Mouse (Mus musculus) urinary bladder, postnatal 25 days (tissue): ENCODE measurements around the gene Dnaaf5.

Experiments
- DNase-seq: peaks from one replicate; pipeline ENCODE4 v3.0.0; 2022; ENCODE audit warnings: low spot score

Dnaaf5 gene

DNA sequence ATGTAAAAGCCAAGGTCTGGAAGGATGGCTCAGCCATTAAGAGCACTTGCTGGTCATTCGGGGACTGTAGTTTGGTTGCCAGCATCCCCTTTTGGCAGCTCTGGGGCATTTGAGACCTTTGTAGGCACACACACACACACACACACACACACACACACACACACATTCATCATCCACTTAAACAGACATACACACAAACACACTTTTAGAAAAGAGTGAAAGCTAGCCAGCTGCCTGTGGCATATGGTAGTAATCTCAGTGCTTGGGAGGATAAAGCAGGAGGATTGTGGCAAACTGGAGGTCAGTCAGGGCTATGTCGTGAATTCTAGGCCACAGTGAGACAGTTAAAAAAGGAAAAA, 49.6 kb downstream of the Dnaaf5 start:
- no peak for DNase-seq

GRCm38 (mm10) chr5:139199995-139200769, 50.2 kb downstream of the Dnaaf5 start, which contains the start of gene Sun1:
Sun1 (plus strand) TSS chr5:139200637.
- DNase-seq: peak; percentile 98

GRCm38 (mm10) chr5:139200770-139201569, 50.9 kb downstream of the Dnaaf5 start:
- no peak for DNase-seq

GRCm38 (mm10) chr5:139202127-139202526, 52.1 kb downstream of the Dnaaf5 start:
- no peak for DNase-seq

DNA sequence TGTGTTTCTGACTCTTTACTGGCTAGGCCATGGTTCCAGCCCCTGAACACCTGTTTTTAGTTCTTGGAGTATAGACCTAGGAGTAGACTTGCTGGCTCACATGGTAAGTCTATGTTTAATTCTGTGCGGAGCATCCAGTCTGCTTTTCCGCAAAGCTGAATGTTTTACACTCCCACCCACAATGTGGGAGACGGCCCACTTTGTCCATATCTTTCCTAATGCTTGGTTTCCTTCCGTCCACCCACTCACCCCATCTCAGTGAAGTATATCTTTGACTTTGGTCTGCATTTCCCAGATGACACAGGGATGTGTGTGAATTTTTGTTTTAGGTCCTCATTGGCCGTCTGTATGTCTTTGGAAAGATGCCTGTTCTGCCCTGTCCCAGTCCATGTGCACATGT, 53.3 kb downstream of the Dnaaf5 start:
- no peak for DNase-seq

GRCm38 (mm10) chr5:139206081-139206480, 56.1 kb downstream of the Dnaaf5 start:
- DNase-seq: no peak

DNA sequence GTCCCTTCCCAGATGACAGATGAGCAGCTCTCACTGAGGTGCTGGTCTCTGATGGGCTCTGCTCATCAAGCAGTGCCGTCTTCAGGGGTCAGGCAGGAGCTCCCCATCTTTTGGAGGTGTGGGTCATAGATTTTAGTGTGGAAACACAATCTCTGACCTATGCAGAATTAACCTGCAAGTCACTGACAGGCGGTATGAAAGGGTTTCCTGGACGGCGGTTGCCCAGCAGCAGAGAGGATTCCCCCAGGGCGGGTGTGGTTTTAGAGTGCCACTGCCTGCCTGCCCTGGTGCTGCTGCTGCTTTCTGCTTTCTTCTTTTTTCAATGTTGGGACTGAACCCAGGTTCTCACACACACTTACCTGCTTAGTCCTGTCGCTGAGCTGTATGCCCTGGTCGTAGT, 56.5 kb downstream of the Dnaaf5 start:
- DNase-seq: no peak

- no peak for DNase-seq
Measured at GRCm38 (mm10) chr5:139208183-139208582, 58.2 kb downstream of the Dnaaf5 start.

DNA sequence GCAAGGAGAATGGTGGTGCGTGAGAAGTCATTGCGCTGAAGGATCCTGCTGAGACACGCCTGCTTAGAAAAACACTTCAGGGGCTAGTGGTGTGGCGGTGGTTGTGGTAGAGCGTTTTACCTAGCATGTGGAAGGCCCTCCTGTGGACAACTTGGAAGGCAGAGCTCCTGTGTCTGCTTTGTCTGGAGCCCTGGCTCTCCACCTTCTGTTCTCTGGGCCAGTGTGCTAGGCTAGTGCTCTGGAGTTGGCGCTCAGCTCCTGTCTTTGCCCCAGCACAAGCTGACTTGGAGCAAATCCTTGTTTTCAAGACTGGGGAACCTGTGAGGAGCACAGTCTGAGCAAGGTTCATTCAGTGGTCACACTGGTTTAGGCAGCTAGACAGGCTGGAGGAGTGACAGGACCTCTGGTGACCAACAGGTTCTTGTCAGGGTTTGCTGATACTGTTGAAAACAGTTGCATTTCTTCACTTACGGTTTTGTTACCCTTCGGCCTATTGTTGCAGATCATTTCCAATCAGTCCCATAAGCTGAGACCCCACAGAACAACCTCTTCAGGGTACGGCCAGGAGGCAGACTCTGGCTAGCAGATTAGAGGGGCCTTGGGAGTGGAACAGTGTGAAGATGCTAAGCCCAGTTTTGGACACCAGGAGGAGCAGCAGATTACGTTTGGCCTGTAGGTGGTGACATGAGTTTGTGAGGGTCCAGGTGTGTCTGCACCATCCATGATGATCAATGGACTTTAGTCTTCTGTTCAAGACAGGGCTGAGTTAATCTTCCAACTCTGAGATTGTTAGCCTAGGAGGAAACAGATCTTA, 59.1 kb downstream of the Dnaaf5 start:
- no peak for DNase-seq

GRCm38 (mm10) chr5:139209685-139210026, 59.6 kb downstream of the Dnaaf5 start:
- no peak for DNase-seq

GRCm38 (mm10) chr5:139211737-139212385, 61.8 kb downstream of the Dnaaf5 start:
- DNase-seq: no peak

DNA sequence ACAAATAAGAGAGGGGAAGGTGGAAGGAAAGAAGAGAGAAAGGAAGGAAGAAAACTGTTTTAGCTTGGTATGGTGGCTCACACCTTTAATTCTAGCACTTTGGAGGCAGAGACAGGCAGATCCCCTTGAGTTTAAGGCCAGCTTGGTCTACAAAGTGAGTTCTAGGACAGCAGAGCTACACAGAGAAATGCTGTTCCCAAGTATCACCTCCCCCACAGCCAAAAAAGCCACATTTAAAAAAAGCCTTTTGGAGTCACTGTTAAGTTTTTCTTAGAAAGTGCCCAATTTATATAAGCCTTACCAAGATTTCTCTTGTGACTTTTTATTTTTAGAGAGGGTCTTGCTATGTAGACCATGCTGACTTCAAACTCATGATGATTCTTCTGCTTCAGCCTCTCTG, 64.3 kb downstream of the Dnaaf5 start:
- no peak for DNase-seq

DNA sequence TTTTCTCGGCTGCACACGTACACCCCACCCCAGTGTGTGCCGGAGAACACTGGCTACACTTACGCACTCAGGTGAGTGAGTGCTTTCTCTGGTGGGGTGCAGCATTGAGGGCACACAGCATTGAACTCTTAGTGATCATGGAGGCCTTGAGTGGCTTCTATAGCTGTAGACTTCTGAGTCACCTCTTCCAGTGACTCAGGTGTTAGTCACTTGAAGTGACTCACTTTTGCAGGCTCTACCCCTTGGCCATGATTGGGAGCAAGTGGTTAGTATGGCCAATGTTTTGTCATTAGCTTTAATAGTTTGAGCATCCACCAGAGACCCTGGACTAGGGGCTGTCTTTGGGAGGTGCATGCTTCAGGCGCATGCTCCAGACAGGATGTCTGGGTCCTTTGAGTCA, 65.2 kb downstream of the Dnaaf5 start:
- no peak for DNase-seq

DNA sequence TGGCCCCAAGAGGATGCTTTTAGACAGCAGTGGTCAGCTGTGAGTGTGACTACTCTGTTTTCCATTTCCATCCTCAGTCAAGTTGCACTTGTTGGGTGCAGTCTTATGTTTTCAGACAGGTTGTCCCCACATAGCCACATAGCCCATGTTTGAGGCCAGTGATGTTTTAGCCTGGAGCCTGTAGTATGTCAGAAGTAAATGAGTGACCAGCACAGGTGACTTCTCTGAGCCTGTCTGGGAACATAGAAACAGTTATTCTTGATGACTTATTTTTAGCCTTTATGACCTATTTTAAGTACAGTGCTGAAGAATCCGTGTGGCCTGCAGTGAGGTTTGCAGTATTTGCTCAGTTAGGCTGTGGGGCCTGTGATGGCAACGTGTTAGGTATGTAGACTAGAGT, 66.1 kb downstream of the Dnaaf5 start:
- no peak for DNase-seq

GRCm38 (mm10) chr5:139216774-139217173, 66.8 kb downstream of the Dnaaf5 start:
- DNase-seq: no peak

DNA sequence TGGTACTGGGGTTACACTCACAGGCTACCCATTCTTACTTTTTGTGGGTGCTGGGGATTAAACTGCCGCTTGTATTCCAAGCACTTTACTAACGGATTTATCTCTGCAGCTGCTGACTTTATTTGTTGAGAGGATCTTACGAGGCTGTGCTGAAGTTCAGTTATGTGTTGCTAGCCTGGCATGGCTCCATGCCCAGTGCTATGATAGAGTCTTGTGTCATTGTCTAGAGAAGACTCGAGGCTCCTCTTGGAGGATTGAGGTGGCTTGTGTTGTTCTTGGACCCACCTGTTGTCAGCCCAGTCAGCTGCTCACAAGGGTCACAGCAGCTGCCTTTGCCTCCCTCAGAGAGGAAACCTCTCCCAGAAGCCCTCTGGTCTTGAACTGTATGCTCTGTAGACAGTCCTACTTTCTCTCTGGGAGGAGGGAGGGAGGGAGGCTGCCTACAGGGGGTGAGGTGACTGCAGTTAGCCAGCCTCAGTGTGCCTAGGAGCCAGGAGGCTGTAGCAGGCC, 70.0 kb downstream of the Dnaaf5 start:
- no peak for DNase-seq

GRCm38 (mm10) chr5:139220610-139221009, 70.6 kb downstream of the Dnaaf5 start:
- DNase-seq: no peak

DNA sequence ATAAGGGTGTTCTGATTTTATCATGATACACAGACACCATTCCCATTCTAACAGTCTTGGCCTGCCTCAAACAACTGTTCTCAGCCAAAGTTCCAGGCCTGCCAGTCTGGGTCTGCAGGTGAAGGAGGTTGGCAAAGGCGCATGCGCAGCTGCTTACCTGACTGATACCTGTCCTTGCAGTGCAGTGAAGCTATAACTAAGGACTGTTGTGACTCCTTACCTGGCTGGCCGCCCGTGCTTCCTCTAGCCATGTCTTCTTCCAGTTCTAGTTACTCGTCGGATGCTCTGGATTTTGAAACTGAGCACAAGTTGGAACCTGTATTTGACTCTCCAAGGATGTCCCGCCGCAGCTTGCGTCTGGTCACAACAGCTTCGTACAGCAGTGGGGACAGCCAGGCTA, 73.3 kb downstream of the Dnaaf5 start:
- DNase-seq: no peak

GRCm38 (mm10) chr5:139227236-139227635, 77.2 kb downstream of the Dnaaf5 start:
- no peak for DNase-seq

GRCm38 (mm10) chr5:139227645-139228044, 77.6 kb downstream of the Dnaaf5 start:
- no peak for DNase-seq

GRCm38 (mm10) chr5:139228318-139228717, 78.3 kb downstream of the Dnaaf5 start:
- no peak for DNase-seq

DNA sequence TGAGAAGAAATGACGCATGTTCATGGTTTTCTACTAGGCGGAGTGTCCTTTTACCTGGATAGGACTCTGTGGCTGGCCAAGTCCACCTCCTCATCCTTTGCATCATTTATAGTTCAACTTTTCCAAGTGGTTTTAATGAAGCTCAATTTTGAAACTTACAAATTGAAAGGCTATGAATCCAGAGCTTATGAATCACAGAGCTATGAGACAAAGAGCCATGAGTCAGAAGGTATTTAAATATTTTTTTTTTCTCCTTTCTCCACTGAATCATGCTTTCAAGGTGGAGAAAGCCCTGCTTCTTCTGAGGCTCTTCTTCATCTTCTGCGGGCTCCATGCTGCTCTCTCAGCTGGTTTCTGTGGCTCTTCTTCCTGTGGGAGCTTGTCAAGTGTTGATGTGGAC, 79.7 kb downstream of the Dnaaf5 start:
- DNase-seq: no peak
